Mouse (Mus musculus) G1E (cell line): Measurements from ENCODE around the gene Helz. TPM values are rescaled to one million over a fixed set of nuclear protein-coding genes. Genes with fewer than 3 reads are reported as not detected.

ENCODE experiments used
- ATAC-seq: 2 replicates; pipeline ENCODE4 v1.8.0; 2016; ENCODE audit warnings: mild to moderate bottlenecking; ENCODE audit not compliant: insufficient number of reproducible peaks, poor library complexity, low FRiP score, severe bottlenecking; ENCODE audit errors: extremely low read depth
- DNase-seq: peaks from one replicate; pipeline ENCODE4 v3.0.0; 2012; ENCODE audit warnings: low spot score
- H3K27me3 ChIP-seq: 2 replicates; pipeline ENCODE4 v1.6.1; 2012; ENCODE audit warnings: mild to moderate bottlenecking, low read length, inconsistent platforms; ENCODE audit not compliant: insufficient read depth
- H3K36me3 ChIP-seq: replicated peaks from 2 replicates; pipeline ENCODE3; 2012; ENCODE audit warnings: mild to moderate bottlenecking, inconsistent platforms
- H3K4me1 ChIP-seq: 2 replicates; pipeline ENCODE4 v1.6.1; 2012; ENCODE audit warnings: low read depth, low read length, inconsistent platforms, mixed read lengths; ENCODE audit not compliant: insufficient read depth
- H3K4me3 ChIP-seq: 2 replicates; pipeline ENCODE4 v1.5.1; 2012; ENCODE audit warnings: low read depth, mild to moderate bottlenecking, inconsistent platforms, low read length, moderate library complexity, mixed read lengths
- H3K9me3 ChIP-seq: replicated peaks from 2 replicates; pipeline ENCODE4 v1.6.1; 2012; ENCODE audit warnings: inconsistent platforms
- CTCF ChIP-seq: IDR thresholded peaks from 2 replicates; pipeline ENCODE4 v1.5.1; 2012; ENCODE audit warnings: low read depth, low read length, inconsistent platforms, mixed read lengths
- GATA1 ChIP-seq: IDR thresholded peaks from 2 replicates; pipeline ENCODE4 v1.6.1; 2012; ENCODE audit warnings: borderline replicate concordance, low read length, inconsistent platforms, mixed read lengths
- GATA2 ChIP-seq: IDR thresholded peaks from 2 replicates; pipeline ENCODE4 v1.6.1; 2012; ENCODE audit warnings: low read depth, low read length, inconsistent platforms, borderline replicate concordance
- POLR2AphosphoS5 ChIP-seq: IDR thresholded peaks from 2 replicates; pipeline ENCODE4 v1.6.1; 2012; ENCODE audit warnings: low read depth, low read length, inconsistent platforms; ENCODE audit not compliant: insufficient replicate concordance
- TAL1 ChIP-seq: conservative IDR thresholded peaks from 2 replicates; pipeline ENCODE4 v1.6.1; 2012; ENCODE audit warnings: low read depth, low read length, inconsistent platforms, mixed read lengths
- polyA plus RNA-seq: library from polyadenylated mRNA; stranded (reverse); fragments of >175 nt; gene quantifications from 2 replicates; pipeline ENCODE4 v1.2.3, GENCODE M21; 2012
- total RNA-seq, 2 experiments: library from RNA; stranded (forward) in 1 of 2; stranded (reverse) in 1 of 2; fragments of 200-1000 nt in 1 of 2; fragments of >200 nt in 1 of 2; fragmentation: Nextera tagmentation in 1 of 2; gene quantifications; 2 replicates each; pipeline ENCODE4 v1.2.3; 2014 to 2017

Gene Helz
- total and polyA plus RNA-seq, 3 experiments = 23.8 to 97.3 (median 63.5) TPM

DNA sequence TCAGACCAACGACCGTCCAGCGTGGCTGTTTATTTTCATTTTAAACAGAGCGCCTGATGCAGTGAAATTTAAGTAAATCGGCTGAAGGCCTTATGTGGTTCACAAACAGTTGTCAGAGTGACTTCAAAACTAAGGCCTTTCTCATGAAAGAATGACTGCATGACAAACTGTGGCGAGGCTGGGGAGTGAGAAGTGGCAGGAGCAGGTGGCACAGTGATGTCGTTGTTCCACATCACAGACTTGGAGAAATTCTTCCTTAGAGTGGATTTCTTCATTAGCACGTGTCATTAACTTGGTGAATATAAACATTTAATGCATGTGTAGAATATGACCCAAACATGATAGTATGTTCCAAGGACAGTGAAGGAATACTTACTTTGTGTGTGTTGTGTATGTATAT lies 104.4 kb downstream of the Helz start:
- H3K4me1 ChIP-seq = peaks cover 10% of the 10 kb centered on the region
- H3K36me3 ChIP-seq = peaks cover 90% of the 10 kb centered on the region
- no peaks in the 10 kb centered on the region for H3K27me3 ChIP-seq
- DNase-seq (no peak), ATAC-seq (no peak)
- no peak for TF ChIP-seq GATA2
- TF ChIP-seq POLR2AphosphoS5 = no peak
- no peak for TF ChIP-seq GATA1
- no peak for TF ChIP-seq CTCF
- TF ChIP-seq TAL1 = no peak
- no peak overlapping the region for H3K4me3 ChIP-seq
- no peaks in the 10 kb centered on the region for H3K9me3 ChIP-seq

DNA sequence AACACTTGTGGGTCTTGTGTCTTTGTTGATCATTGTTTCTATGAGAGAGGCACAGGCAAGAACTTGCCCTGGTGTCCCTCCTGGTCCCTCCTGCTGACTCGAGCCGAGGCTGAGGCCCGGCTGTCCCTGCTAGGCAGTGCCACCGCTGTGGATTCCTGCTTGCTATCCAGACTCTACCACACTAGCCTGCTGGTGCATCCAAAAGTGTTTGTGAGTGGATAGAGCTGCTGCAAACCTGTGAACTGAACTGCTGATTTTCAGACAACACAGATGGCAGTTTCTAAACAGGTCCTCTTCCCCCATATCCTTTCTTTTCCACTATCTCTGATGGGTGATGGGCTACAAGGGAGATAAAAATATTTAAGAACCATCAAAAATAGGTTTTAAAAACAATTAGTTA lies 107.8 kb downstream of the Helz start:
- no peaks in the 10 kb centered on the region for H3K9me3 ChIP-seq
- no peak for ATAC-seq
- H3K4me1 ChIP-seq = no peaks in the 10 kb centered on the region
- DNase-seq = no peak
- peaks cover 86% of the 10 kb centered on the region for H3K36me3 ChIP-seq
- TF ChIP-seq GATA2 = no peak
- no peak for TF ChIP-seq GATA1
- no peak for TF ChIP-seq TAL1
- no peak for TF ChIP-seq POLR2AphosphoS5
- no peak for TF ChIP-seq CTCF
- no peak overlapping the region for H3K4me3 ChIP-seq
- H3K27me3 ChIP-seq = no peaks in the 10 kb centered on the region

DNA sequence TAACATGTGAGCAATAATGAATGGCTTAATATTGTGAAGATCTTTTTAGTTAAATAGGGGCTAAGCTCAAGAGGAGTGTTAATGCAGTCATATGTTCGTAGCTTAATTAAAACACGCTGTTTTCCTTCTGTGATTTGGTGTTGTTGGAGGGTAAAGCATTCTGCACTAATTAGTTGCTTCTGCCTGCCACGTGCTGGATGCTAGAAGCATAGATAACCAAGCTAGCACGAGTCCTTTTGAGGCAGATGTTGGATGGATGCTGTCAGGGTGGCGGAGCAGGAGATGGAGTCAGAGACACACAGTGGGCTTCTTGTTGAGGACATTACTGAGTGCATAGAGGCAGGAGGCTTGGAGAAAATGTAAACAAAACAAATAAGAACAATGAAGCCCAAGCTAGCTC lies 109.4 kb downstream of the Helz start:
- TF ChIP-seq POLR2AphosphoS5 (no peak), CTCF (no peak), GATA2 (no peak), GATA1 (no peak), TAL1 (no peak)
- Histone ChIP-seq H3K36me3 (peaks cover 83% of the 10 kb centered on the region), H3K9me3 (no peaks in the 10 kb centered on the region), H3K4me3 (no peak overlapping the region), H3K4me1 (no peaks in the 10 kb centered on the region), H3K27me3 (no peaks in the 10 kb centered on the region)
- DNase-seq (no peak), ATAC-seq (no peak)

DNA sequence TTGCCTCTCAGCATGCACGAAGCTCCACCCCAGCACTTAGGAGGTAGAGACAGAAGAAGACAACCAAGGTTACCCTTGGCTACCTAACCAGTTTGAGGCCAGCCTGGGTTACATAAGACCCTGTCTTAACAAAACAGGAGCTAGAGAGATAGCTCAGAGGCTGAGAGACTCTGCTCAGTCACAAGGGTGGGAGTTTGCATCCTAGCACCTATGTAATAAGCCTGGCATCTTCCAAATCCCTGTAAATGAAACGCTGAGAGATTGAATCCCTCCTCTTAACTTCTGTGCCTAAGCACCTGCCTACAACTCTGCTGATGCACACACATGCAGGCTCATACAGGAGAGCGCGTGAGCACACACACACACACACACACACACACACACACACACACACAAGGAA lies 112.7 kb downstream of the Helz start:
- no peaks in the 10 kb centered on the region for H3K9me3 ChIP-seq
- no peak for ATAC-seq
- DNase-seq = no peak
- H3K4me3 ChIP-seq = no peak overlapping the region
- no peaks in the 10 kb centered on the region for H3K4me1 ChIP-seq
- H3K36me3 ChIP-seq = peaks cover 89% of the 10 kb centered on the region
- TF ChIP-seq CTCF (no peak), TAL1 (no peak), GATA1 (no peak), POLR2AphosphoS5 (no peak), GATA2 (no peak)
- no peaks in the 10 kb centered on the region for H3K27me3 ChIP-seq

DNA sequence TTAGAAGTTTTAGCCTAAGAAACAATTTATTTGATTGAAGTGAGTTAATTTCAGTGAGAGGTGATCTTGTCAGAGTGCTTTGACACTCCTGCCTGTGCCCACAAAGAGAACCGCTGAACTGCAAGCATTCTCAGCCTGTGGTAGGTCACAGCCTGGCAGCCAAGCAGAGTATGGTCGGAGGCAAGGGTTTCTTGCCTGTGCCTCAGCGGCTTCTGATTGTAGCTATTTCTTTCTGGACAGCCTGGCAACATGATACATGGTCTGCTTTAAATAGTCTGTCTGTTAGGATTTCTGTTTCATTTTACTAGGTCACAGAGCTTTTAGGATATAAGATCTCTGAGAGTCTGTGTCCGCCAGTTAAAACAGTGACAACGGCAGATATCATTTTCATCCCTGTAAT lies 114.9 kb downstream of the Helz start:
- no peaks in the 10 kb centered on the region for H3K27me3 ChIP-seq
- ATAC-seq = no peak
- H3K9me3 ChIP-seq = no peaks in the 10 kb centered on the region
- H3K4me1 ChIP-seq = no peaks in the 10 kb centered on the region
- peaks cover 88% of the 10 kb centered on the region for H3K36me3 ChIP-seq
- no peak for TF ChIP-seq GATA1
- no peak for TF ChIP-seq CTCF
- TF ChIP-seq POLR2AphosphoS5 = no peak
- no peak for TF ChIP-seq GATA2
- no peak for TF ChIP-seq TAL1
- DNase-seq = no peak
- H3K4me3 ChIP-seq = no peak overlapping the region

DNA sequence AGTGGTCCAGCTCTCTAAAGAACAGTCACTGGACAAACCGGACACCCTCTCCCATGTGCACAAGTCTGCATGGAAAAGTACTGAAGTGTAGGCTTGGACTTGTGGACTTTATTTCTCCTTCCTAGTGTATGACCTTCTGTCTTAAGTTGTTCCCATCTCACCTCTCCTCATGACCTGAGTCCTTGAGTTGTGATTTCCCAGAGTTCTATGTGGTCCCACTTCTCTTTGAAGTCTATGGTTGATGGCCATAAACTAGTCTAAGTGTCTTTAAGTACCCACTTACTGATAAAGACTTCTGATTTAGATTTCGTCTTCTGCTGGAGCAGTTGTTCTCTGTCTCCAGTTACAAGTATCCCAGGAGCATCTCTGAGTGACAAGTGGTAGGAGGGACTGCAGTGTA lies 119.8 kb downstream of the Helz start:
- H3K4me3 ChIP-seq = no peak overlapping the region
- H3K4me1 ChIP-seq = peaks cover 4% of the 10 kb centered on the region
- no peaks in the 10 kb centered on the region for H3K27me3 ChIP-seq
- H3K9me3 ChIP-seq = no peaks in the 10 kb centered on the region
- no peak for TF ChIP-seq POLR2AphosphoS5
- no peak for TF ChIP-seq GATA1
- TF ChIP-seq CTCF = no peak
- no peak for TF ChIP-seq TAL1
- TF ChIP-seq GATA2 = no peak
- H3K36me3 ChIP-seq = peaks cover 94% of the 10 kb centered on the region
- DNase-seq (no peak), ATAC-seq (no peak)

DNA sequence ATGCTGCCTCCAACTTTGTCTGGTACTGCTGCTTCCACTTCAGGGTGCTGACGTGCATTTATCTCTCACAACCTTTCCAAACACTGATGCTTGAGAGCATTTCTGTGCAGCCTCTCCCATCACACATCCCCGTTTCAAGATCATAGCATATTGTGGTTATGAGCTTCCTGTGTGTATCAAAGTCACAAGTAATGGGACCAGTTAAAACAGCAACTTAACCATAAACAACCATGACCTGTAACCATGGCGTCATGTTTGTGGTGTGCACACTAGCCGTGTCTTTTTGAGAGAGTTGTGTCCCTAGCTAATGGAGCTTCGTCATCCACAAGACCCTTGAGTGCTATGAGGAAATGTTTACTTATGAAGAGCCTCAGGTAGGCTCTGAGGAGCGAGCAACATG lies 120.5 kb downstream of the Helz start:
- Histone ChIP-seq H3K9me3 (no peaks in the 10 kb centered on the region), H3K4me3 (no peak overlapping the region), H3K4me1 (peaks cover 4% of the 10 kb centered on the region), H3K36me3 (peaks cover 94% of the 10 kb centered on the region), H3K27me3 (no peaks in the 10 kb centered on the region)
- DNase-seq (no peak), ATAC-seq (no peak)
- TF ChIP-seq GATA1 = no peak
- TF ChIP-seq GATA2 = no peak
- TF ChIP-seq POLR2AphosphoS5 = no peak
